Mouse (Mus musculus) gastrocnemius, adult 2 months (tissue): ENCODE data around the gene Lrrc20. TPM values are rescaled to one million over a fixed set of nuclear protein-coding genes. Genes with fewer than 3 reads are reported as not detected.

Experiments
- DNase-seq: peaks from one replicate; pipeline ENCODE4 v3.0.0; 2022
- H3K27ac ChIP-seq: fragments of 200-600 bp; 2 replicates; pipeline ENCODE4 v1.8.1; 2022; ENCODE audit warnings: mild to moderate bottlenecking
- H3K4me3 ChIP-seq: fragments of 200-600 bp; 2 replicates; pipeline ENCODE4 v1.8.1; 2022; ENCODE audit warnings: mild to moderate bottlenecking, moderate library complexity
- CTCF ChIP-seq: fragments of 200-600 bp; IDR thresholded peaks from 2 replicates; pipeline ENCODE4 v1.8.1; 2022; ENCODE audit warnings: antibody characterized with exemption, mild to moderate bottlenecking, moderate library complexity
- intact Hi-C: fragments of 180-260 bp; cut with DNase I; formaldehyde crosslinking; loops from one replicate; pipeline ENCODE4 v1.15.1; 2025
- long read RNA-seq, 2 experiments: library from polyadenylated mRNA; stranded (forward); transcript quantifications; one replicate each; pipeline ENCODE4 v2.0.0; 2021
- total RNA-seq, 2 experiments: library from RNA; stranded (reverse); gene quantifications; 2 replicates each; pipeline ENCODE4 v1.2.3; 2021

The Lrrc20 gene
- 100 to 1,000 TPM; 133 to 164 TPM for total RNA-seq
- long read RNA-seq, experiment 1, transcript Lrrc20-201 (5 exons, 3,216 nt), result major isoform, 19 of 50 reads
- long read RNA-seq, experiment 1, partial matches to known transcripts, result 28 of 50 reads
- long read RNA-seq, experiment 1, other reads (novel, unspliced or antisense), result 3 of 50 reads
- long read RNA-seq, experiment 2, transcript Lrrc20-201 (5 exons, 3,216 nt), result major isoform, 27 of 79 reads
- long read RNA-seq, experiment 2, partial matches to known transcripts, result 51 of 79 reads
- long read RNA-seq, experiment 2, other reads (novel, unspliced or antisense), result 1 of 79 reads

DNA sequence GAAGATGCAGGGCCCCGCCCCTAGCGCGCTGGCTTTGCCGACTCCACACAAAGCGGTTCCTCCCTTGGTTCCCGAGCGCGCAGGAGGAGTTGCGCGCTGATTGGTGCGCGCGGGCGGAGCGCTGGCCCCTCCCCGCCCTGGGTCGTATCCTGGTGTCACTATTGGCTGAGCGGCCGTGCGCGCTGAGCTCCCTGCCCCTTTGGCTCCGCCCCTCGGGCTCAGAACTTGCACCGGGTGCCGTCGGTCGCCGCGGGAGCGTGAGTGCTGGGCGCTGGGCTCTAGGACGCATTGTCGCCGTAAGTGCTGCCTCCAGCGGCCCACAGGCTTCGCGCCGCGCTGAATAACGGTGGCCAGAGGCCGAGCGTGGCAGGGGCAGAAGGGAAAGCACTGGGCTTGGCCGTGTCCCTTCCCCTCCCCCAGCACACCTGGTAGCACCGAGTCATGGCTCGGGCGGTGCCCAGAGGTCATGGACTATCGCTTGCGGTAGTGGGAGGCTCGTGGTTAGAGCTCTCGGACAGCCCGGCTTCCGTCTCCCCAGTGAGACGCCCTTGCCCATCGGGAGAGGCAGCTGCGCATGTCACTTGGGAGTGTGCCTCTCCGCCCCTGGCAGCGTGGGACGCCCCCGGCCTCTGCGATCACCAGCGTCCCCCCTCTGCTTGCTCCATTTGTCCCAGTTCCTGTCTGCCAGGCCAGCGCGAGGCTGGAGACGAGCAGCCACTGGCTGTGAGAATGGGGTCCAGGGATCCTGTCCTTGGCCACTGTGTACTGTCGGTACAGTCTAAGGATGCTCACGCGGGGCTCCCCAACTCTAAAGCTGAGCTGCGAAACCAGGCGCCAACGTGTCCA, at the start of gene Lrrc20:
Lrrc20 (plus strand) TSS at position 208 of the 846 bp plus-strand sequence.
- H3K27ac ChIP-seq, result peak within 1 kb of the TSS; percentile 99
- intact Hi-C loops, result no loop called here
- peak; percentile 17; the same call in 1 of the 2 replicates for TF ChIP-seq CTCF
- DNase-seq, result peak; percentile 98
- peak within 1 kb of the TSS; percentile 93 for H3K4me3 ChIP-seq

DNA sequence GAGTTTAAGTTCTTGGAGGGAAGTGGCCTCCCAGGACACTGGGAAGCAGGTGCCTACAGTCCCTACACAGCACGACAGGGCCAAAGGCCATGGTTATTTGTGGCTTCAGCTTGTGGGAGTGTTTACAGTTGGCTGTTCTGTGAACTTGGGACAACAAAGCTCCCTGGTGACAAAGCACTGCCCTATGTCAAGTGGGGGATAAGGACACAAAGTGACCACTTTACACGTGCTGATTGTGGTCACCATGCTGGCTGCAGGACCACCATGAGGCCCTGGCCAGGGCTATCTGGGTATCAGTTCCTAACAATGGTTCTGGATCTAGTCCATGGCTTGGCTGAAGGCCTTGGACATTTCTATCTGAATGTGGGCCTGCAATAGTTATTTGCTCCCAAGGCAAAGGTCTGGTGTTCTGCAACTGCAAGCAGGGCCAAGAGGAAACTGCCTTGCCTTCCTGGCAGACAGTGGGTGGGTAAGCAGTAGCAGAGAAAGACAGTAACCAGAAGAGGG, 49.3 kb upstream of the Lrrc20 start:
- TF ChIP-seq CTCF, result no peak
- intact Hi-C loops, result no loop called here
- DNase-seq, result peak; percentile 57
- 0 out of 2 replicates have a peak overlapping the region, but pooled peaks have one; percentile 21 for H3K4me3 ChIP-seq
- peak overlapping the region; percentile 74 for H3K27ac ChIP-seq

DNA sequence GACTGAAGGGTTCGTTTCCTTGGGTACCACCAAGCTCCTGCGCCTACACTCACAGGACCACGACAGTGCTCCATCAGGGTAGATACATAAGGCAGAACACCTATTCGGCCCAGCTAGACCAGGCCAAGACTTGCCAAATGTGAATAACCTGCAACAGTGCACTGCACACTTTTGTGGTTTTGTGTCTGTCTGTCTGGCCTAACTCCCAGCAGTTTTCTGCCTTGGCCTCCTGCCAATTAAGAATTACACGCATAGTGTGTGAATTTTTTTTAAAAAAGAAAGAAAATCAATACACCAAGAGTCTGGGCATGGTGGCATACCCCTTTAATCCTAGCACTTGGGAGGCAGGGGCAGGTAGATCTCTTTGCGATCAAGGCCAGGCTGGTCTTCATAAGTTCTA, 47.6 kb upstream of the Lrrc20 start:
- peak; percentile 7 for DNase-seq
- Histone ChIP-seq H3K27ac (peak overlapping the region; percentile 74), H3K4me3 (no peak overlapping the region)
- no peak for TF ChIP-seq CTCF
- intact Hi-C loops, result no loop called here

DNA sequence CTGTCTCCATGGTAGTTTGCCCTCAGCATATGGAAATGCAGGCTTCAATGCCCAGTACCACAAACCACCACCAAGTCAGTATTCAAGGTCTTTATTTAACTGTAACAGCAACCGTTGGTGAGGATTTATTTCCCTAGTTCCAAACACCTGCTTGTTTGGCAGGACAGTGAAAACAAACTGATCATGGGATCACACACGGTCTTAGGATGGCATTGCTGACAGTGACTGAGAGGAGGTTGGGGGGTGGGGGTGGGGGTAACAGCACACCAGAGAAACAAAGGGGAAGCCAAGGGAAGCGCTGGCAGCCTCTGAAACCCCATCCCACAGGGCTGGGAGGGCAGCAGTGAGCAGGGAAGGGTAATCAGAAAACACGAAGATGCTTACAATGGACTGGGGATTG, 47.2 kb upstream of the Lrrc20 start:
- Histone ChIP-seq H3K4me3 (no peak overlapping the region), H3K27ac (peak overlapping the region; percentile 74)
- DNase-seq, result peak; percentile 25
- no peak for TF ChIP-seq CTCF
- intact Hi-C loops, result no loop called here

DNA sequence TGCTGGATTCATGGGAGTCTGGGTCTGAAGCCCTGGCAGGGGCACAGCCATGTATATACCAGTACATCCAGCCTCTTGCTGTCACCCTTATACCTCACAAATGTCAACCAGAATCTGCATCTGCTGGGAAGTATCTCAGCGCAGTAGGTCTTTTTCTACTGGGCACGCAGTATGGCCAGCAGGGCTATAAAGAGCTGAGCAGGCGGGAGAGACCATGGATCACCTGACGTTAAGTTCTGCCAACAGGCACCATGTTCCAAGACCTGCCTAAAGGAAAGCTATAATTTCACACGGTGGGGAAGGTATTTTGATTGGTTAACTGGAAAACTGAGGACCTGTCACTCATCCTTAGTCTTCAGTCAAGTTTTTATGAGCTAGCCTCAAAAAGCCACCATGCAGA, 46.6 kb upstream of the Lrrc20 start:
- Histone ChIP-seq H3K27ac (peak overlapping the region; percentile 74), H3K4me3 (no peak overlapping the region)
- no peak for TF ChIP-seq CTCF
- intact Hi-C loops, result no loop called here
- DNase-seq, result peak; percentile 64

- Histone ChIP-seq H3K4me3 (no peak overlapping the region), H3K27ac (no peak overlapping the region)
- TF ChIP-seq CTCF, result no peak
- DNase-seq, result no peak
- intact Hi-C loops, result no loop called here
These were observed 44.2 kb upstream of the Lrrc20 start for GRCm38 (mm10) chr10:61431375-61431774.

DNA sequence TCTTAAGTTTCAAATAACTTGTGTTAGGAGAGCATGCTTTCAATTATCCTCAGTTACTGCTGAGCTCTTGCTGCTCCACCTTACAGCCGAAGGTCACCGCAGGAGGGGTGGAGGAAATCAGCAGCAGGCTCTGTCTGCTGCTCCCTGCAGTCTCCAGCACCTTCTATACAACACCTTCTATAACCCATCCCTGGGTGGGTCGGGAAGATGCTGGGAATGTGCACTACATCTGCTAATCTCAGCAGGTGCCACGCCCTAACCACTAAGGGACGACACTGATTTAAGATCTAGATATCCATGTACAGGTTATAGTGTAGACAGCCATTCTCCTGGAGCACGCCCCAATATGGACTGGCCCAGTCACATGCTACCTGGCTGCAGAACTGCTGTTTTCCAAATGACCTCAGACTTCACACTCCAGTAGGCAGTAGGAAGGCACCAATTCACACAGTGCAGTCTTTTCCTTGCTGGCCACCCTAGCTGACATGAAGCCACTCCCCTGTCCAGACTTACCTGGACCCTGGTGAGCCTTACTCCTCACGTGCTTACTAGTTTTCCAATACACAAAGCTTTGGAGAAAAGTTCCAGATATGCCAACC, 35.3 kb upstream of the Lrrc20 start:
- Histone ChIP-seq H3K4me3 (no peak overlapping the region), H3K27ac (no peak overlapping the region)
- intact Hi-C loops, result no loop called here
- no peak for TF ChIP-seq CTCF
- no peak for DNase-seq

DNA sequence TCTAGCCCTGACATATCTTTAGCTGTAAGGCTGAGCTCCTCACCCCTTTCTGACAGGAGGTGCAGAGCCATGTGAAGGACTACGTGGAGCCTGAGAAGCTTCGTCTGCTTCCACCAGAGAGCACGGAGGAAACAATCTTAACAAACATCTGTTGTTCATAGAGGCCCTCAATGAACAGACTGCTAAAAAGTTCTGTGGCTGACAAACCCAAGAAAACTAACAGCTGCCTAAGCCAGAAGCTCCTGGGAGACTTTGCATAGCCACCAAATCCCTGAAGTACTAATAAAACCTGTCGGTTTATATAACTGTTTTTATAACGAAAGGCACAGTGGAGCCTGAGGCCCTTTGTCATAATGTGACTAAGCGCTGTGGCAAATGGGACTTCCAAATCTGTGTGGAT, 32.1 kb upstream of the Lrrc20 start:
- intact Hi-C loops, result no loop called here
- TF ChIP-seq CTCF, result no peak
- no peak overlapping the region for H3K4me3 ChIP-seq
- peak overlapping the region; percentile 46; the same call in 1 of the 2 replicates for H3K27ac ChIP-seq
- no peak for DNase-seq

- Histone ChIP-seq H3K27ac (peak overlapping the region; percentile 46; the same call in 1 of the 2 replicates), H3K4me3 (no peak overlapping the region)
- intact Hi-C loops, result no loop called here
These were observed 31.7 kb upstream of the Lrrc20 start for GRCm38 (mm10) chr10:61443876-61444275.

GRCm38 (mm10) chr10:61445016-61445415, 30.6 kb upstream of the Lrrc20 start:
- peak overlapping the region; percentile 6; the same call in 1 of the 2 replicates for H3K27ac ChIP-seq
- intact Hi-C loops, result no loop called here
- no peak overlapping the region for H3K4me3 ChIP-seq
- no peak for TF ChIP-seq CTCF
- DNase-seq, result no peak

More at GRCm38 (mm10) chr10:61443876-61444275, 31.7 kb upstream of the Lrrc20 start:
- DNase-seq, result no peak
- TF ChIP-seq CTCF, result no peak

- Histone ChIP-seq H3K27ac (peak overlapping the region; percentile 85), H3K4me3 (peak overlapping the region; percentile 48)
- DNase-seq, result peak; percentile 55
- intact Hi-C loops, result no loop called here
- TF ChIP-seq CTCF, result no peak
These were observed 27.8 kb upstream of the Lrrc20 start for GRCm38 (mm10) chr10:61447581-61448353.

DNA sequence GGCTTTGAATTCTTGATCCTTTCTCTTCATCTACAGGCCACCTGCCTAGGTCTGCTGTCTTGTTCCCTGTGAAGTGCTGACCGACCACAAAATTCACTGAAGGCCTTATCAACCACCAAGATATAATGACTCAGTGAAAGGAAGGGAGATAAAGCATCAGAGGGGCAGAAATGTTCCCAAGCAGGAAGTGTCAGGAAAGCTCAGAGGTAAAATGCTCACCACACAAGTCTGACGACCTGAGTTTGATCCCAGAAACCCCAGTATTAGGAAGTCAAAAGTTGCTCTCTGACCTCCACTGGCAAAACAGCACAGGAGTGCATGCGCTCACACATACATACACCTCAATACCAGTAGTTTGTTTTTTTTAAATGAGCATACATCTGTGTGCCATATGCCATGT, 26.8 kb upstream of the Lrrc20 start:
- Histone ChIP-seq H3K4me3 (peak overlapping the region; percentile 48; the same call in 1 of the 2 replicates), H3K27ac (peak overlapping the region; percentile 85)
- DNase-seq, result no peak
- intact Hi-C loops, result no loop called here
- no peak for TF ChIP-seq CTCF
